Mouse (Mus musculus): ENCODE data around the gene Nos3. TPM values are rescaled to one million over a fixed set of nuclear protein-coding genes. Genes with fewer than 3 reads are reported as not detected.
A peak's percentile ranks its signal among the peaks of the same experiment; 100 is the strongest.

Nos3 gene
- polyA plus RNA-seq, 1 experiment from 2014 or later: 7.2 TPM

DNA sequence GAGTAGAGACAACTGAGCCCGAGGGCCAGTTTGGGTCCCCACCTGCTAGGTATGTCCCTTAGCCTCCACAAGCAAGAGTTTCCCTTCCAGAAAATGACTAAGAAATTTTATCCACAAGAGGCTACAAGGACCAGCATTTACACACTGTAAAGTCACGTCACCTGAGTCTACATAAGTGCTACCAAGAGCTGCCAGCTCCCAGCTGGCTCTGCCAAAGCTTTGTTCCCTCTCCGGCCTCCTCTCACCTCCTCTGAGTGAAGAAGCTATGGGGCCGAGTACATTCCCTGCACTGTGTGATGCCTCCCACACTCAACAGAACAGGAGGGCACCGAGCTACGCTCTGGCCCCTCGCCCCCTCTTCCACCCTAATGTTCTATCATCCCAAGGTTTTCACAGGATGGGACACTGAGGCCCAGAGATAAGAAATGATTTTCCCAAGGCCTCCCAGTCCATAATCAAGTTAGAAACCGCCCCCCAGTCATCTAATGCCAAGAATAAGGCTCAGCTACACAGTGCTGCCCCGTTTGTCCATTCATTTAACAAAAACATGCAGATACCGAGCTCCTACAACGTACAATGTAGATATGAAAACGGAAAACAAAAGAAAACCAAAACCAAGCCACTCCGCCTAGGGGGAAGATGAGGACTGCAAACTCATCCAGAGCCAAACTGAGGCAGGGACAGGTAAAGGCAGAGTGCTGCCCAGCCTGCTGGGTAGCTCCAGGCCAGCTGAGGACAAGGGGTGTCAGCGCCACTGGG, 22.2 kb upstream of the Nos3 start:
- Histone ChIP-seq H3K4me3 (ENCODE audit: low read depth, low read length) (no peak overlapping the region), H3K9me3 (ENCODE audit: control insufficient read depth, low read length) (no peaks in the 10 kb centered on the region), H3K27me3 (replicated peaks; ENCODE audit: control insufficient read depth, insufficient read depth, low read length) (peaks cover 3% of the 10 kb centered on the region), H3K4me1 (replicated peaks; ENCODE audit: control insufficient read depth, insufficient read depth, low read length) (peaks cover 31% of the 10 kb centered on the region), H3K36me3 (ENCODE audit: control insufficient read depth, insufficient read depth, low read length) (no peaks in the 10 kb centered on the region), H3K9ac (ENCODE audit: low read depth, low read length) (no peak overlapping the region), H3K4me2 (no peak overlapping the region), H3K27ac (ENCODE audit: low read depth, low read length) (no peak overlapping the region; the same call in 1 of the 2 replicates)
- ATAC-seq (replicated peaks; ENCODE audit: low FRiP score) (no peak), DNase-seq (ENCODE audit: low spot score) (no peak)
- WGBS: 73% methylated on average over 14 of the region's 14 CpGs

GRCm38 (mm10) chr5:24342966-24343365, 21.6 kb upstream of the Nos3 start:
- no peak overlapping the region for H3K4me2 ChIP-seq
- DNase-seq (ENCODE audit: low spot score) (no peak), ATAC-seq (replicated peaks; ENCODE audit: low FRiP score) (no peak)
- H3K27me3 ChIP-seq (replicated peaks; ENCODE audit: control insufficient read depth, insufficient read depth, low read length): peaks cover 9% of the 10 kb centered on the region
- H3K4me1 ChIP-seq (replicated peaks; ENCODE audit: control insufficient read depth, insufficient read depth, low read length): peaks cover 36% of the 10 kb centered on the region
- H3K4me3 ChIP-seq (ENCODE audit: low read depth, low read length): no peak overlapping the region
- H3K9me3 ChIP-seq (ENCODE audit: control insufficient read depth, low read length): no peaks in the 10 kb centered on the region
- WGBS: 46% methylated on average over 8 of the region's 8 CpGs
- H3K9ac ChIP-seq (ENCODE audit: low read depth, low read length): no peak overlapping the region
- no peaks in the 10 kb centered on the region for H3K36me3 ChIP-seq (ENCODE audit: control insufficient read depth, insufficient read depth, low read length)
- no peak overlapping the region; the same call in 1 of the 2 replicates for H3K27ac ChIP-seq (ENCODE audit: low read depth, low read length)

GRCm38 (mm10) chr5:24343379-24343778, 21.2 kb upstream of the Nos3 start:
- no peaks in the 10 kb centered on the region for H3K36me3 ChIP-seq (ENCODE audit: control insufficient read depth, insufficient read depth, low read length)
- peak; percentile 18; the same call in 1 of the 2 replicates for ATAC-seq (replicated peaks; ENCODE audit: low FRiP score)
- H3K4me2 ChIP-seq: 0 out of 2 replicates have a peak overlapping the region, but pooled peaks have one; percentile 10

GRCm38 (mm10) chr5:24343977-24344436, 20.6 kb upstream of the Nos3 start:
- Histone ChIP-seq H3K9ac (ENCODE audit: low read depth, low read length) (no peak overlapping the region), H3K4me2 (peak overlapping the region; percentile 34), H3K27ac (ENCODE audit: low read depth, low read length) (peak overlapping the region; percentile 53; the same call in 1 of the 2 replicates), H3K9me3 (ENCODE audit: control insufficient read depth, low read length) (no peaks in the 10 kb centered on the region), H3K36me3 (ENCODE audit: control insufficient read depth, insufficient read depth, low read length) (no peaks in the 10 kb centered on the region), H3K27me3 (replicated peaks; ENCODE audit: control insufficient read depth, insufficient read depth, low read length) (peaks cover 19% of the 10 kb centered on the region), H3K4me3 (ENCODE audit: low read depth, low read length) (no peak overlapping the region), H3K4me1 (replicated peaks; ENCODE audit: control insufficient read depth, insufficient read depth, low read length) (peaks cover 45% of the 10 kb centered on the region)
- ATAC-seq (replicated peaks; ENCODE audit: low FRiP score): peak; percentile 68
- 32% methylated on average over 2 of the region's 2 CpGs for WGBS
- DNase-seq (ENCODE audit: low spot score): peak; percentile 60

More at GRCm38 (mm10) chr5:24343379-24343778, 21.2 kb upstream of the Nos3 start:
- peak overlapping the region; percentile 53; the same call in 1 of the 2 replicates for H3K27ac ChIP-seq (ENCODE audit: low read depth, low read length)
- H3K9ac ChIP-seq (ENCODE audit: low read depth, low read length): no peak overlapping the region
- peaks cover 13% of the 10 kb centered on the region for H3K27me3 ChIP-seq (replicated peaks; ENCODE audit: control insufficient read depth, insufficient read depth, low read length)
- no peak for DNase-seq (ENCODE audit: low spot score)
- H3K4me3 ChIP-seq (ENCODE audit: low read depth, low read length): no peak overlapping the region
- no peaks in the 10 kb centered on the region for H3K9me3 ChIP-seq (ENCODE audit: control insufficient read depth, low read length)
- peaks cover 39% of the 10 kb centered on the region for H3K4me1 ChIP-seq (replicated peaks; ENCODE audit: control insufficient read depth, insufficient read depth, low read length)

- peaks cover 46% of the 10 kb centered on the region for H3K4me1 ChIP-seq (replicated peaks; ENCODE audit: control insufficient read depth, insufficient read depth, low read length)
- no peak overlapping the region for H3K4me3 ChIP-seq (ENCODE audit: low read depth, low read length)
- H3K9me3 ChIP-seq (ENCODE audit: control insufficient read depth, low read length): no peaks in the 10 kb centered on the region
- H3K4me2 ChIP-seq: peak overlapping the region; percentile 34
- H3K9ac ChIP-seq (ENCODE audit: low read depth, low read length): 0 out of 2 replicates have a peak overlapping the region, but pooled peaks have one; percentile 0
- H3K36me3 ChIP-seq (ENCODE audit: control insufficient read depth, insufficient read depth, low read length): no peaks in the 10 kb centered on the region
- 21% methylated on average over 12 of the region's 12 CpGs for WGBS
- DNase-seq (ENCODE audit: low spot score) (no peak), ATAC-seq (replicated peaks; ENCODE audit: low FRiP score) (no peak)
- H3K27me3 ChIP-seq (replicated peaks; ENCODE audit: control insufficient read depth, insufficient read depth, low read length): peaks cover 24% of the 10 kb centered on the region
- H3K27ac ChIP-seq (ENCODE audit: low read depth, low read length): peak overlapping the region; percentile 53; the same call in 1 of the 2 replicates
Observed at GRCm38 (mm10) chr5:24344477-24345051, 20.0 kb upstream of the Nos3 start.

DNA sequence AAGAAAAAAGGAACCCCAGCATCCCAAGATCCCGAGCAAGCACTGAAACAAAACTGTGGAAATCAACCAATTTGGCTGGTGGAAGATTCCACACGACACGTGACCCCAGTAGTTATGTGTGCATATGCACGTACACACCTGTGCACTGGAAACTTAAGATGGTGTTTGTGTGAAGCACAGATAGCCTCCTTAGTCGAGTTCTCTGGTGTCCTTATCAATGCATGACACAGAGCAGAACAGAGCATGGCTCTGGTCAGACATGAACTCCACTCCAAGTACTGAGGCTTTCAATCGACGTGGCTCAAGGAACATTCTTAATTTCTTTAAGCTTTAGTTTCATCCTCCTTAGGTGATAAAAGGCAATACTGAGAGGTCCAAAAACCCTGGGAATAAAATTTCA, 18.3 kb upstream of the Nos3 start:
- DNase-seq (ENCODE audit: low spot score): no peak
- H3K4me3 ChIP-seq (ENCODE audit: low read depth, low read length): no peak overlapping the region
- H3K4me1 ChIP-seq (replicated peaks; ENCODE audit: control insufficient read depth, insufficient read depth, low read length): peaks cover 51% of the 10 kb centered on the region
- H3K4me2 ChIP-seq: no peak overlapping the region
- H3K36me3 ChIP-seq (ENCODE audit: control insufficient read depth, insufficient read depth, low read length): no peaks in the 10 kb centered on the region
- H3K27ac ChIP-seq (ENCODE audit: low read depth, low read length): no peak overlapping the region
- ATAC-seq (replicated peaks; ENCODE audit: low FRiP score): peak; percentile 44; the same call in 1 of the 2 replicates
- 60% methylated on average over 7 of the region's 7 CpGs for WGBS
- no peaks in the 10 kb centered on the region for H3K9me3 ChIP-seq (ENCODE audit: control insufficient read depth, low read length)
- peaks cover 42% of the 10 kb centered on the region for H3K27me3 ChIP-seq (replicated peaks; ENCODE audit: control insufficient read depth, insufficient read depth, low read length)
- no peak overlapping the region for H3K9ac ChIP-seq (ENCODE audit: low read depth, low read length)

GRCm38 (mm10) chr5:24347186-24347875, 17.3 kb upstream of the Nos3 start:
- H3K4me1 ChIP-seq (replicated peaks; ENCODE audit: control insufficient read depth, insufficient read depth, low read length): peaks cover 53% of the 10 kb centered on the region
- H3K27me3 ChIP-seq (replicated peaks; ENCODE audit: control insufficient read depth, insufficient read depth, low read length): peaks cover 52% of the 10 kb centered on the region
- H3K27ac ChIP-seq (ENCODE audit: low read depth, low read length): no peak overlapping the region
- no peak overlapping the region for H3K9ac ChIP-seq (ENCODE audit: low read depth, low read length)
- H3K4me2 ChIP-seq: peak overlapping the region; percentile 94
- H3K4me3 ChIP-seq (ENCODE audit: low read depth, low read length): no peak overlapping the region
- no peak for DNase-seq (ENCODE audit: low spot score)
- ATAC-seq (replicated peaks; ENCODE audit: low FRiP score): no peak
- no peaks in the 10 kb centered on the region for H3K36me3 ChIP-seq (ENCODE audit: control insufficient read depth, insufficient read depth, low read length)
- 46% methylated on average over 7 of the region's 7 CpGs for WGBS
- H3K9me3 ChIP-seq (ENCODE audit: control insufficient read depth, low read length): no peaks in the 10 kb centered on the region

DNA sequence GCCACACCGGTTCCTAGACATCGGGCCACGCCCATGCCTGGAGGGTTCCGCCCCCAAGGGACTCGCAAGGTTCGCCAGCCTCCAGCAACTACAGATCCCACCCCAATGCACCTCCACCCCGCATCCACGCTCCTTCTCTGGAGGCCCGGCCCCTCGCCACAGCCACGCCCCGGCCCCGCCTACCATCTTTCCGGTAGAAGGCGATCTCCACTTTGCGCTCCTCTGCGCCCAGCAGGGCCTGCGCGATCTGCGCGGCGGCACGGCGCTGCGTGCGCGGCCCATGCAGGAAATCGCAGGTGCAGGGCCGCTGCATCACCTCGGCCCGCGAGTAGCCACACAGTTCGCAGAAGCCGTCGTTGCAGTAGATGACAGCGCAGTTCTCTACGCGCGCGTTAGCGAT, 16.5 kb upstream of the Nos3 start:
- ATAC-seq (replicated peaks; ENCODE audit: low FRiP score) (peak; percentile 48), DNase-seq (ENCODE audit: low spot score) (peak; percentile 83)
- peaks cover 60% of the 10 kb centered on the region for H3K27me3 ChIP-seq (replicated peaks; ENCODE audit: control insufficient read depth, insufficient read depth, low read length)
- peaks cover 51% of the 10 kb centered on the region for H3K4me1 ChIP-seq (replicated peaks; ENCODE audit: control insufficient read depth, insufficient read depth, low read length)
- H3K36me3 ChIP-seq (ENCODE audit: control insufficient read depth, insufficient read depth, low read length): no peaks in the 10 kb centered on the region
- no peak overlapping the region; the same call in 1 of the 2 replicates for H3K9ac ChIP-seq (ENCODE audit: low read depth, low read length)
- WGBS: under 1% methylated on average over 41 of the region's 41 CpGs
- H3K27ac ChIP-seq (ENCODE audit: low read depth, low read length): no peak overlapping the region
- no peaks in the 10 kb centered on the region for H3K9me3 ChIP-seq (ENCODE audit: control insufficient read depth, low read length)
- H3K4me3 ChIP-seq (ENCODE audit: low read depth, low read length): peak overlapping the region; percentile 55
- peak overlapping the region; percentile 94 for H3K4me2 ChIP-seq
